Mouse (Mus musculus) ZHBTc4 (cell line): ENCODE measurements around the gene Dock2.

Source experiments
- DNase-seq: peaks from one replicate; pipeline ENCODE4 v3.0.0-alpha.2; 2011; ENCODE audit warnings: low read depth, low spot score

Gene Dock2

DNA sequence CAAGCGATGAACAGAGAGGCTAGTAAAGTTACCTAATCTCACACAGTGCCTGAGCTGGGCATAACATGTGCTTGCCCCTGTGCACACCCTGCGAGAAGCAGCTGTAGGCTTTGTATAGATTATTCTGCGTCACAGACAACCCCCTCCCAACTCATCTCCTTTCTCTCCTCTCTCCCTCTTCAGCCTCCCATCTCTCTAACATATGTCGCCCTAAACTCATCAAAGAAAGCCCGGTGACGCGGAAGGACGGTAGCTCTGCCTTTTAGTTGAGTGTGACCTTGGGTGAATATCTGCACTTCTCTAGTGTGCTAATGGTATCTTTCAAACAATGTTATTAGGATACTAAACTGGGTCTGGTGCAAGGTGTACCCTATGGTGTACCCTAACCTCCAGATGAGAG lies 13.7 kb downstream of the Dock2 start:
- DNase-seq: no peak

DNA sequence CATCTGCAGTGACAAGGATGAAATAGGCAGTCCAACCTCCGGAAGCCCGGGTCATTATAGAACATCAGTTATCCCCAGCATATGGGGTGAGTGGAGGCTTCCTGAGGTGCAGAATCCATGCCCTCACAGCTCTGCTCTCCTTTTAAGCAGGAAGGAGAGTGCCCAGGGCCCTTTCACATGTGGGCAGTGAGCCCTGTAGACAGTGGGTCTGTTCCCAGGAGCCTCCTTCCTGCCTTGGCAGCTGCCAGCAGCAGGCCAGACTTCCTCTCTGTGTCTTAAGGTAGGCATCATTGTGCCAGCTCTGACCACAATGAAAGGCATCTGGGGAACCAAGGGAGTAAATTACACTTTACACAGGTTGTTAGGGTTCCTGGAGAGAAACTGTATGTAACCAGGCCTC lies 14.3 kb downstream of the Dock2 start:
- DNase-seq: no peak

DNA sequence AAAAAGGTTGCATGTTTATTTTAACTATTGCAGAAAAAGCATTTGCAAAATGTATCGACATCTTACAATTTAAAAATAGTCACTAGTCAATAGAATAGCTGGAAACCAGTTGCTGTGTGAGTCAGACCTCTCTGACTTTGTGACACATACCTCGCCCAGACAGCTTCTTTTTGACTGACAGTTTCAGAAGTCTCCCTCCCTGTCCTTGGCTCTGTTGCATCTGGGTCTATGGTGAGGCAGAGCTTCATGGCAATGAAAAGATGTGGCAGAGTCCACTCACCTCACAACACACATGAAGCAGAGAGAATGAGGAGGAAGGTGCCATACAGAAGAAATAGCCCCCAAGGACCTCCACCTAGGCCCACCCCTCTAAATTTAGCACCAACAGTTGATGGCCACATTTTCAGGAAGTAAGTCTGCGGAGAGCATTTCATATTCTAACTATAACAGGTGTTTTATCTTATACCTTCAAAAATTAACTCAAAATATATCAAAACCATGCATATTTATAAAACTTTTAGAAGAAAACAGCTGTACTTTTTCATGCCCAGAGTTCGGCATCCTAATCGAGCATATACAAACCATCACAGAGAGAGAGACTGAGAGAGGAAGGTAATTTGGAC lies 19.8 kb downstream of the Dock2 start:
- DNase-seq: no peak

DNA sequence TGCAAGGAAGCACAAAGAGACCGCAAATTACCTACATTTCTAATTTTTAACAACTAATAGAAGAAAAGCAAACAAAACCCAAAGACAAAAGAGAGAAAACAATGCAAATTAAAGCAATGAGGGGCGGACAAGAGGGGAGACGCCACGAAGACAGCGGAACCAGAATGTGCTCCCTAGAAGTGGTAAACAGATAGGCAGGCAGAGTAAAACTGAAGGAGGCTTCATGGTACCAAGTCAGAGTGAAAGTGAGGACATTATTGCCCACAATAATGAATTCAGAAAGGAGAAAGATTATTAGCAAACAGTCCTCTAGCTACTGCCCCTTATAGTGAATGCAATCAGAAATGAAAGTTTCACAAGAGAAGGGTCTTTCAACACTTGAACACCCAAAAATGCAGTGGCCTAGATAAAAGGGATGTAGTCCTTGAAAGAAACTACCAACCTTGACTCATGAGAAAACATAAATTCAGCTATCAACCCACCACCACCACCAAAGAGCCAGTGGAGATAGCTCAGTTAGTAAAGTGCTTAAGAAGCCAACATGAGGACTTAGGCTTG lies 21.0 kb downstream of the Dock2 start:
- no peak for DNase-seq

DNA sequence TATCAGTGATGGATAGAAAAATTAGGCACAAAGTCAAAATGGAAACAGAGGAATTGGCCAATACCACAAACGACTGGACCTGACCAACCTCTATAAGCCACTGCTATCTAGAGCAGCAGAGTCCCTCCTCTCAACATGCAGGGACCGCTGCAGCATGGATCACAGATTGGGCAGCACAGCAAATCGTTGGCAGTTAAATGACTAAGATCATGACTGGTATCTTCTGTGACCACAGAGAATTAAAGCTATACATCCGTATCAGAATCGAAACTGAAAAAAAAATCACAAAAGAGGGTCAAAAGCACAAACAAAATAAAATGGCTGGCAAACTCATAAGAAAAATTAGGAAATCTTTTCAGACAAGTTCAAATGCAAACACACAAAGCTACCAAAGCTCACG lies 21.6 kb downstream of the Dock2 start:
- DNase-seq: no peak

DNA sequence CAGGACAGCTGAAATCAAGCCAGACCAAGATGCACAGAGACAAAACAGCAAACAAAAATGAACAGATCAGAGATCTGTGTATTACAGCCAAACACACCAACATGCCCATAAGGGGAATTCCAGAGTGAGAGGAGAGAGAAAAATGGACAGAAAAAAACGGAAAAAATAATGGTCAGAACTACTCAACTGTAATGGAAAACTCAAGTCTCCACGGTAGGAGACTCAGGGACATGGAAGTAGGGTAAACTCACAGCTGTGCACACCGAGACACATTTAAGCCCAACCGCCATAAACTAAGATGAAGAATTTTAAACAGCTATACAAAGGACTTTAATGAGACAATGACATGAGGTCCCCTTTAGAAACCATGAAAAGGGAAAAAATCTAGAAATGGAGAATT lies 24.1 kb downstream of the Dock2 start:
- DNase-seq: no peak

DNA sequence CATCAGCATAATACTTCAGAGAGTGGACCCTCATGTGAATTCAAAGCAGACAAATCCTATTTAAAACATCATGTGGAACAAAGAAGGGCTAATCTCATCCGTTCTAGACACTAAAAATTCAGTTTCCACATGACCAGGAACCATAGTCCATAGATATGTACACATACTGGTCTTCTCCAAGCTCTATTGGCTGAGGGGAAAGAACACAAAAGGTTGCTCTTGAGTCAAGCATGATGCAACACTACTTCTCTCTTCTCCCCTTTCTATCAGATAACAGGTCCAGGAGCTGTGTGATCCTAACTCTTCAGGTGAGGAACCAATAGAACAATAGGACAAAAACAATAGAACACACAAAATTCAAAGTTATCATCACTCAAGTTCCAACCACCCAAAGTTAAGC lies 42.6 kb downstream of the Dock2 start:
- no peak for DNase-seq

DNA sequence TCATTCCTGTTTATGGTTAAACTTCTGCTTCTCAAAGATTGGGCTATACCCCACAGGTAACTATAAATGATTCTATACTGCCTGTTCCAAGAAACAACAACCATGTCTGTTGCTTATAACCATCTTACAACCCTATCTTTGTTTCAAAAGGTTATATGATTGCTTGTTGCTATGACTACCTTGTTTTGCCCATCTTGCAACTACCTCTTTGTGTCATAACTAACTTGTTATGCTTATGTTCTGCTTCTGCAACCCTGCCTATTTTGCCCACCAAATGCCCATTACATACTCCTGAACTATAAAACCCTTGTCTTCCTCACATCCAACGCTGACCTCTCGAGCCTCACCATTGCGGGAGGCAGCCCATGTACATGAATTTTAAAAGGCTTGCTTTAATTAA lies 43.9 kb downstream of the Dock2 start:
- DNase-seq: no peak

DNA sequence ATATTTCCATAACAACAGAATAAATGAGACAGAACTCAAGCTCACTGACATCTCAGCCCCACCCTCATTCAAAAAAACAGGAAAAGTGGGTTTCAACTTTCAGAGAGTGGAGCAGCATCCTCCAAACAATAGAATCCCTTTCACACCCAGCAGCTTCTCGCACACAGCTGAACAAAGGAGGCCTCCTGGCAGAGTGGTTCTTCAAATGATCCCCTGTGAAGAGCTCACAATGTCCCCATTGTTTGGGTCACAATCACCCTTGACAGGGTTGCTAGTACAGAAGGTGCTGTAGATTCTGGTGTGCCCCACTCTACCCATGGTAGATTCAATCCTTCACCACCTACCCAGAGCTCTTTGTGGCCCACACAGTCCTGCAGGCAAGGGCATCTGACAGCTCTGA lies 44.7 kb downstream of the Dock2 start:
- peak; percentile 89 for DNase-seq

DNA sequence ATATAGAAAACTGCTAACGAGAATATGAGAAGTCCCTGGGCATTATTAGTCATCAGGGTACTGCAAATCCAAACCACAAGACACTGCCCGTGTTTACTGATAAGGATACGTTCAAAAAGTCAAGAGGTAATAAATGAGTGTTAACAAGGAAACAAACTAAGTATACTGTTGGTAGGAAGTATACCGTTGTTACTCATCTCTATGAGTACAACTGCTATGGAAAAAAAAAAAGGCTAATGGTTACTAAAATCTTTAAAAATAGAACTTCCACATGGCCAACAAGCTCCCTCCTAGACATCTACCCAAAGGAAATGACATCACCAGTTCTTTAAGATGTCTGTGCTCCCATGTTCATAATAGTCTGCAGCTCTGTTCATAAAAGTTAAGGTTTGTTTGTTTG lies 46.5 kb downstream of the Dock2 start:
- no peak for DNase-seq

DNA sequence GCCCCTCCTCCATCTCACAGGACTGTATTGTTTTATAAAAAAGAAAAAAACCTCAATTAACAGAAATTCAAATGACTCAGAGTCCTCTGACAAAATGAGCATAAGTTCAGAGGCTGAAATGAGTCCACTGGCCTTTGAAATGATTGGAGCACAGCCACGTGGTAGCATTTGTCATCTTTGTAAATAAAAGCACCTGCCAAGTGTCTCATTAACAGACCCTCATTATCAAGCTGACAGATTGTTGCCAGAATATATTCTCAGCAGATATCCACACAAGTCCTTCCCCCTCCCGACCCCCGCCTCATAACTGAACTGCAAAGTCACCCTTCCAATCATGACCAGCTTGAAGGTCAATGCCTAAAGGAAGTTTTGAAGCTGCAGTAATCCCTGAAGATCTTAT lies 49.7 kb downstream of the Dock2 start:
- DNase-seq: no peak

DNA sequence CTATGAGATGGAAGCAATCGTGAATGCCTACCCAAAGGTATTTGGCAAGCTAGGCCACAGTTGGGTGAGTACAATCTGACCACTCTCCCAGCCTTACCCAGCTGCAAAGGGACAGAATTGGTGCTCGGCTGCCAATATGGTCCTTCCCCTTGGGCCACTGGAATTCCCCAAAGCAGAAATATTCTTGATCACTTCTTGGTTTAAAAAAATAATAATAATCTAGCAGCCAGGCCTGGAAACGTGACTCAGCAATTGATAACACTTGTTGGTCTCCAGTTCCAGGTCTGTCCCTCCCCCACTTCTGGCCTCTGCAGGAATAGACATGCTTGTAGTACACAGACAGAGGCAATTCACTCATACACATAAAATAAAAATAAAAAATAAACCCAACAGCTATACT lies 56.2 kb downstream of the Dock2 start:
- no peak for DNase-seq

DNA sequence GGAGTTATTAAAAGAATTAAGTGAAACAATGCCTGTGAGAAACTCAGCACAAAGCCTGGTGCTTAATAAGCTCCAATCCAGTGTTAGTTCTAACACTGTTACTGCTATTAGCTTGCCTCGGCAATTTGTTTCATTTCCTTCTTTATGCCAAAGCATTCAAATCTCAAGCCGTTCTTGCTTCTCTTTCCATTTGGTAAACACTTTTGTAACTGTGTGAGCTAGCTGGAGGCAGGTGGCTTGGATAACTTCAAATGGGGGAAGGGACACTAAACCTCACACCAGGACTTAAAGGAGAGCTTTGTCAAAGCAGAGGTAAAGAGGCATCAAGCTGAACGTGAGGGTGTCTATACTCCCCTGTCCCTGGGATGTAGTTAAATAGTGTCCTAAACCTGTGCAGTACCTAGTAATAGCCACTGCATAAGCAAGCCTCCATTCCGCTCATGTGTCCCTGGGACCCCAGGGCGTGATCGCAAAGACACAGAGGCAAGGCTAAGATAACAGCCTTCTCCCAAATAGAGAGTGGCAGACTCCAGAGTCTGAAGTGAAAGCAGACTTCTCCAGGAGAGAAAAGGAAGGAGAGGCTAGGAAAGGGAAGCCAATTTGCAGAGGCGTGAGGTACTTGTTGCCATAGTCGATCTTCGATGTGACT lies 56.9 kb downstream of the Dock2 start:
- DNase-seq: peak; percentile 5

DNA sequence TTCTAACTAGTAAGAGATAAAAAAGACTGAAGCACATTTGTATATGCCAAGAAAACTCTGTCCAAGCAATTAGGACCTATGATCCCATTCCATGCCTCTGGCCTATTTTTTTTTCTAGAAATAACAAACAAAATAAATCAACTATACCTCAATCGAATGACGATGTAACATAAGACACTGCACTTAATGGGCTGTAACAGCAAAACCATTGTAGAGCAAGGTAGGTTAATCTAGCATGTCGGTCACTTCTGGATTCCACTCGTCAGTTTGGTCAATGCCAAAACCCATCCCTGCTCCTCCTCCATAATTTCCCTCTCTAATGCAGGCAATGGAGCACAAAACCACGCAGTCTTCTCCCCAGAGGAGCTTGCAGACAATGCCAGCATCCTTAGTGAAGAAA lies 70.3 kb downstream of the Dock2 start:
- no peak for DNase-seq

DNA sequence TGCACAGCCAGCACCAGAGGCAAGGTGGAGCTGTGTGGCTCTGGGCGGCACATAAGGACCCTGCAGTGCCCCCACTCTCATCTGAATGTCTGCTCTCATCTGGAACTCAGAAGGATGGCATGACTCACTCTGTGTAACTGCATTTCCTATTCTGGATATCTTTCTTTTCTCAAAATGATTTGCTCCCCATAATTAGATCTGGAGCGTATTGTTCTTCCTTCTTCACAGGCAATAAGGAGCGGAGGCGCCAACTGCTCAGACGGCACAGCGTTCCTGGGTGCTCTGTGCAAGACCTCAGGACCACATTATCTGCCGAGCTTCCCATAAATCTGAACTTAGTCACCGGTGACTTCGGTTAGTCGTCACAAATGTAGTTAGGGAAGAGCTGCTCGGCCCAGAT lies 75.4 kb downstream of the Dock2 start:
- DNase-seq: no peak

DNA sequence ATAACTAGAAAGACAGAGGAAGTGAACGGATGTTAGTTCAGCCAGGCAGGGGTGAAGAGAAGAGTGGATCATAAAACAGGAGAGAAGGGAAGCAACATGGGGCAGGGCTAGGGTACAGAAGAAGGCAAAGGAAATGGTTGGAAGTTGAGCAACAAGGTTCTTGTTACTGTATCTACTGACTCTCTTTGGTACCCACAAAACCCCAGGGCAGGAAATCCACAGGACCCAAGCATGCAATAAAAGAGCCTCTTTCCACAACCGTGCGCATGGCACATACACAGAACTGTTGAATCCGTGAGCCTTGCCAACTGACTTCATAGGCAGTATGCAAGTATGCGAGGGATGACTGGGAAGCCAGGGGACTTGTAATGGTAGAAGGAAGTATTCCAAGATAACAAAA lies 76.3 kb downstream of the Dock2 start:
- no peak for DNase-seq

DNA sequence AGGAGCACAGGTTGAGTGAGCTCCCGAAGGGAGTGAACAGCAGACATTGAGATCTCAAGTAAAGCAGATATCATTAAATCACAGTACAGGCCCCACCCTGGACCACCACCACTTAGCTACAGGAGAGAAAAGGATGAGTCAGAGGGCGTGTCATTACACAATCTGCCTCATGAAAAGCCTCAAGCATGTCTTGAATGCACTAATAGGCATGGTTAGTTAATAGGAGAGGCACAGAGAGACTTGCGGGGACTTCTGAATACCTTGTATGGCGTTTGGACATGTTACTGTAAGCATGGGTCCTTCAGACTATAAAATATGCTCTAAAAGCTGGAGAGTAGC lies 78.6 kb downstream of the Dock2 start:
- DNase-seq: no peak

DNA sequence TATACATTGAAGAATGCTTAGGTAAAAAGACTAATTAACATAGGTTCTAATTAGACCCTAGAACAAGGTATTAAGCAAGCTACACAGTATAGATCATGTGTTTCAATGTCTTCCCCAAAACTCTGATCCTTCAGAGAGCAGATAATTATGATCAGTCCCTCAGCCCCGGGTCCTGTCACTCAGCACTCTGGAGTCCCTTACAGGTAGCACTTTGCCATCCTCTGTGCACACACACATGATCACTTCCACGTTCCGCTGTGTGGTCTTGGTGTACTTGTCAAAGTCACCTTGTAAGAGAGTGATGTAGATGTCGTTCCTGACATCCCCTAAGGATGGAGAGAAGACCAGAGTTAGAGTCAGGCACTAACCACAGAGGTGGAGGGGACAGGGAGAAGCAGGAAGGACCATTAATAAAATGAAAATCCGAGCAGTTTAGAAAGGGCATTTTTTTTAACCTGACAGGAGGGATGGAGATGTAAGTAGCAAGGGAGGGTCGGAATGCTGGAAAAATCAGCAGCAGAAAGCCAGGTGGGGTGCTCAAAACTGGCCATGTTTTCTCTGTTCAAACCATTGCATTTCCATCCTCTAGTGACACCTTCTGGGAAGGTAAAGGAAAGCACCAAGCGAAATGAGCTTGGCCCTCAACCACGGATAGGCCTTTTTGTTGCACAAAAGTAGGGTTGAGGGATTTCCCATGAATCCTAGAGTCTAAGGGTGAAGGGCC lies 79.1 kb downstream of the Dock2 start:
- DNase-seq: peak; percentile 48

DNA sequence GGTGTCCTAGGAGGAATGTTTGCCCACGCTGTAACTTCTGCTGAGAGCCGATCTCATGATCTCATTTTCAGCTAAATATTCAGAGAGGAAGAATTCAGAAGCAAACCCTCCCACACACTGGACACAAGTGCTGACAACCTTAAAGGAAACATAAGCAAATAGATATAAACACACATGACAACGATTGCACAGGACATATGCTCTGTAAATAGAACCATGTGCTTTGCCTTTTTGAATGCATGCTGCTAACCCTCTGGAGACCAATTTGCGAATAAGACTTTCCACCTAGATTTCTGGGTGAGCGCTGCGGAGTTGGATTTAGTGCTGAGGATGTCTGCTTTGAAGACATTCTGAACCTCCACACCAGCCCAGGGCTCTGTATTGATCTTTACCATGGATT lies 79.8 kb downstream of the Dock2 start:
- no peak for DNase-seq

DNA sequence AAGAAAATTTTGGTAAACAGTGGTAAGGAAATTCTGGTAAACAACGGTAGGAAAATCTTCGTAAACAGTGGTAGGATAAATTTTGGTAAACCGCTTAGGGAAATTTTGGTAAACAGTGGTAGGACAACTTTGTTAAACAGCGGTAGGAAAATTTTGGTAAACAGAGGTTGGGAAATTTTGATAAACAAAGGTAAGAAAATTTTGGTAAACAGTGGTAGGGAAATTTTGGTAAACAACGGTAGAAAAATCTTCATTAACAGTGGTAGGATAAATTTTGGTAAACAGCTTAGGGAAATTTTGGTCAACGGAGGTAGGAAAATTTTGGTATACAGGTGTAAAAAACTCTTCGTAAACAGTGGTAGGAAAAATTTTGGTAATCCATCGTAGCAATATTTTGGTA lies 101.9 kb downstream of the Dock2 start:
- DNase-seq: peak; percentile 25

DNA sequence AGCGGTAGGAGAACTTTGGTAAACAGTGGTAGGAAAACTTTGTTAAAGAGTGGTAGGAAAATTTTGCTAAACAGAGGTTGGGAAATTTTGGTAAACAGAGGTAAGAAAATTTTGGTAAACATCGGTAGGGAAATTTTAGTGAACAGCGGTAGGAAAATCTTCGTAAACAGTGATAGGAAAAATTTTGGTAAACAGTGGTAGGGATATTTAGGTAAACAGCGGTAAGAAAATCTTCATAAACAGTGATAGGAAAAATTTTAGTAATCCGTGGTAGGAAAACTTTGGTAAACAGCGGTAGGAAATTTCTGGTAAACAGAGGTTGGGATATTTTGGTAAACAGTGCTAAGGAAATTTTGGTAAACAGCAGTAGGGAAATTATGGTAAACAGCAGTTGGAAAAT lies 239.1 kb downstream of the Dock2 start:
- no peak for DNase-seq

DNA sequence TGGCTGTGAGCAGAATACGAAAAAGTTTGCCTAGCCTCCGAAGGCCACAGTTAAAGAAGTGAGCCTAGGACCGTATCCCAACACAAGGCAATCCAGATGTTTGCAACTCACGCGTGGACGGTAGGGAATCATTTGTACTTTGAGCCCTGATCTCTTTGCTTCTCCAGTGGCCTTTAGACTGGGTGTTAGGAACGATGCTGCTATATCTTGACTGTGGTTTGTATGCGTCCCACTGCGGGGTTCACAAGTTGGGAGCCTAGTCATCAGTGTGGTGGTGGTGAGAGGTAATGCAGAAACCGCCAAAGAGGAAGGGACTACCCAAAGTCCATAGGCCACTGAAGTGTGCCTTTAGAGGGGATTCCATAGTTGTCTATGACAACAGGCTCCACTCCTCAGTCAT lies 251.6 kb downstream of the Dock2 start:
- DNase-seq: no peak

DNA sequence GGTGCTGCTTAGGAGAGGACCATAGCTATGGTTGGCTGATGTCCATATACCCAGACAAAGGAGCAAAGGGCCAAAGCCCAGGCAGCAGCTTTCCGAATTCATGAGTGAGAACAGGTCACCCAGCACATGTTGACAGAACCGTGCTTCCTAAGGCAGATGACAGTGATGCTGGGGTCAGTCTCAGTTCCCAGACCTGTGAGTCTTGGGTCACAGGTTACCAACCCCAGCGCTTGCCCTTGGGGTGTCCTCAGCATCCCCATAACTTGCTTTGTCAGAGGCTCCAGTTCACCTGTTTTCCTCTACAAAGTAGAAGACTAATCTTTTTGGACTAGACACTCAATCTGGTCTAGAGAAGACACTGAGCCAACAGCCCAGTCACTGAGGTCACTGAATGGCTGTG lies 252.7 kb downstream of the Dock2 start:
- DNase-seq: no peak
